Mouse (Mus musculus) erythroblast, embryonic 14.5 days (primary cell): Measurements from ENCODE around the gene Gm2026. TPM values are rescaled to one million over a fixed set of nuclear protein-coding genes. Genes with fewer than 3 reads are reported as not detected.
"Not testable (repeated sequence)": the region's sequence is repeated elsewhere in the genome, so short reads cannot be mapped to it uniquely, and the experiment has no call there.

Experiments
- H3K27me3 ChIP-seq: 2 replicates; pipeline ENCODE4 v1.6.1; 2012; ENCODE audit warnings: inconsistent platforms; ENCODE audit not compliant: control insufficient read depth
- H3K36me3 ChIP-seq: 2 replicates; pipeline ENCODE4 v1.6.1; 2012; ENCODE audit warnings: mild to moderate bottlenecking, inconsistent platforms; ENCODE audit not compliant: control insufficient read depth
- H3K4me1 ChIP-seq: 2 replicates; pipeline ENCODE4 v1.6.1; 2012; ENCODE audit warnings: inconsistent platforms; ENCODE audit not compliant: control insufficient read depth
- H3K4me3 ChIP-seq: replicated peaks from 2 replicates; pipeline ENCODE3; 2012; ENCODE audit warnings: moderate library complexity, mild to moderate bottlenecking, inconsistent platforms
- H3K9me3 ChIP-seq: 2 replicates; pipeline ENCODE4 v1.6.1; 2012; ENCODE audit warnings: low read length, inconsistent platforms, mixed read lengths; ENCODE audit not compliant: control insufficient read depth
- polyA plus RNA-seq: library from polyadenylated mRNA; stranded (reverse); fragments of >175 nt; gene quantifications from 2 replicates; pipeline ENCODE4 v1.2.3, GENCODE M21; 2012

Gene Gm2026
- not detected in 2 replicates for polyA plus RNA-seq

- not testable (repeated sequence) for H3K36me3 ChIP-seq, H3K27me3 ChIP-seq, H3K4me3 ChIP-seq, H3K9me3 ChIP-seq, H3K4me1 ChIP-seq
Measured at GRCm38 (mm10) chr2:175965031-175965430, at the start of gene Gm2026. Gm2026 (plus strand) TSS chr2:175965331.

- not testable (repeated sequence) for H3K4me3 ChIP-seq, H3K4me1 ChIP-seq, H3K9me3 ChIP-seq, H3K27me3 ChIP-seq, H3K36me3 ChIP-seq
Measured at GRCm38 (mm10) chr2:175931000-175931399, 34.1 kb upstream of the Gm2026 start, which contains the start of gene Zfp966. Zfp966 (minus strand) TSS chr2:175931100.

Other genes starting within 250 kb of the Gm2026 start
- gene Gm2007, start 223.8 kb upstream of the Gm2026 start, polyA plus RNA-seq, result not detected in 2 replicates
- not detected in 2 replicates for gene Gm14288, start 164.2 kb upstream of the Gm2026 start, polyA plus RNA-seq
- not detected in 2 replicates for gene Gm6710, start 96.1 kb upstream of the Gm2026 start, polyA plus RNA-seq
- not detected in 2 replicates for gene Zfp966, start 34.2 kb upstream of the Gm2026 start, polyA plus RNA-seq
- gene Gm2004, start 184.5 kb downstream of the Gm2026 start, polyA plus RNA-seq, result not detected in 2 replicates